Mouse (Mus musculus): ENCODE measurements at regions not wholly inside any gene's neighbourhood (a gene's known extent, or its start where the extent isn't known, plus 50 kb on each side); places are given as distances from the start of the nearest gene placed in this dataset.

- TF ChIP-seq CTCF (IDR thresholded peaks at IDR 0.05): no peak
- TF ChIP-seq EP300 (IDR thresholded peaks at IDR 0.05): no peak
Measured at GRCm38 (mm10) chr5:67539591-67540238, 68.0 kb upstream of the Shisa3 start.
